Mouse (Mus musculus) spleen, postnatal 4 days (tissue): ENCODE measurements around the gene Lcn9.

Experiments used
- DNase-seq, 2 experiments: peaks; one replicate each; pipeline ENCODE4 v3.0.0; 2022; ENCODE audit warnings: low spot score in 2 of 2

Lcn9 gene

DNA sequence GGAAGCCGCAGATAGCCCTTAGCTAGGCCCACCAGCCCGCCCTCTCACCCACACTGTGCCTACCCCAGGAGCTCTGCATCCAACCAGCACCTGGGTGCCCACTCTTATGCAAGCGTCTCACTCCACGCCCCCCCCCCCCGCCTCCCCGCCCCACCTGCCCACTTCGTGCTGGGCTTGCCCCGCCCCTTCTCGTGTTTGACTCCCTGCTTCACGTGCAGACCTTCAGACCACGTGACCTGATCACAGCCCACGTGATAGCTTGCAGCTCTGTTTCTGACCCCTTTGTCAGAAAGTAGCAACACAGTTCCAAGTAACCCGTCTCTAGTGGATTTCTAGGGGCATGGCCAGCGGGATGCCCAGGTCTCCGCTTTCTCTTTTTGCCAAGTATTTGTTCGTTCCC is 24.3 kb downstream of the Lcn9 start, which contains the start of gene Sohlh1:
Gene Sohlh1, minus strand, starts transcription at position 23 of the 400 bp plus-strand sequence.
- DNase-seq = no peak

DNA sequence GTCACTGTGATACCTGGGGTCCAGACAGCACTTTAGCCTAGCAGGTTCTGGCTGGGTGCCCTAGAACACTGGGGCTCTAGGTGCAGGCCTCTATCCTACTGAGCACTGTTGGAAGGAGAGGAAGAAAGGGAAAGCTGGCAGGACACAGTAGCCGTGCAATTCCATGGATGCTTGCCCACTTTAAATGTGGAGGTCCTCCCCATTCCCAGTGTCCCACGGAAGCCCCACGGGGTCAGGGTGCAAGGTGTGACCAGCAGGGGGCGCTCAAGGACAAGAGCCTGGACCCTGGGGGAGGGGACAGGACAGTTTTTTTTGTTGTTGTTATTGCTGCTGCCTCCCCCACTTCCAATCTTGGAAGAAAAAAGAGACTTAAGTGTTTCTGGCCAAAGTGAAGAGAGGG is 27.4 kb downstream of the Lcn9 start:
- peak; percentile 56 to 88 for DNase-seq

DNA sequence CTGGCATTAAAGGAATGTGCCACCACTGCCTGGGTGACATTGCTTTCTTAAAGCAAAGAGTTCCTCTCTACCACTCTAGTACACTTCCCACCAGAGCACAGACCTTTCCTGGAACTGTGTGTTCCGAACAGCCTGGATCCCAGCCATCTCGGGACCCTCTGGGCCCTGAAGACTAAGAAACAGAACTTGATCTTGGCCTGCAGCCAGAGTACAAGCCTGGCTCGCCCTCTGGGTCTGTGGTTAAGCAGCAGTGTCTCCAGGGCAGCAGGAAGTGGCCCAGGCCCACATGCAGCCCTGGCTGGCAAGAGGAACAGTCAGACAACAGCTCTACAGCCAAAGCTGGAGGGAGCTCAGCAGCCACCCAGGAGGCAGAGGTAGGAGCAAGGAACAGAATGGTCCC is 29.7 kb downstream of the Lcn9 start:
- DNase-seq = peak in 1 of 2 experiments; percentile 24

GRCm38 (mm10) chr2:25853998-25854397 is 31.0 kb downstream of the Lcn9 start:
- DNase-seq = no peak

DNA sequence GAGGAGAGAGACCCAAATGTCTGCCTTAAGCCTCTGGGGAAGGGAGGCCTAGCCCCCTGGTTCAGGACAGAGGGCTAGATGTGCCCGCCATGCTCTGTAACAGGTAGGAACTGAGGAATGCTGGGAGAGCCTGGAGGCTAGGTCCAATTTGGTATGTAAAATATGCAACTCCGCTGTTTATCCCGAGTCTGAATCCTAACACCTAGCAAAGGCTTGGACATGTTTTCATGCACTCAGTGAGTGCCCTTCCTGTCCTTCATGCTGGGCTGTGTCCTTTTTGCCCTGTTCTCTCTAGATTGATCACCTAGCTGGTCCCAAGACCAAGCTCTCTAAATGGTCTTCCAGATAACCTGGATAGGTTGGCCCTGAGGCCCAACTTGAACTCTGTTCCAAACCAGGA is 36.9 kb downstream of the Lcn9 start:
- no peak for DNase-seq

- DNase-seq = no peak
Observed at GRCm38 (mm10) chr2:25862038-25862437, 39.1 kb downstream of the Lcn9 start.

DNA sequence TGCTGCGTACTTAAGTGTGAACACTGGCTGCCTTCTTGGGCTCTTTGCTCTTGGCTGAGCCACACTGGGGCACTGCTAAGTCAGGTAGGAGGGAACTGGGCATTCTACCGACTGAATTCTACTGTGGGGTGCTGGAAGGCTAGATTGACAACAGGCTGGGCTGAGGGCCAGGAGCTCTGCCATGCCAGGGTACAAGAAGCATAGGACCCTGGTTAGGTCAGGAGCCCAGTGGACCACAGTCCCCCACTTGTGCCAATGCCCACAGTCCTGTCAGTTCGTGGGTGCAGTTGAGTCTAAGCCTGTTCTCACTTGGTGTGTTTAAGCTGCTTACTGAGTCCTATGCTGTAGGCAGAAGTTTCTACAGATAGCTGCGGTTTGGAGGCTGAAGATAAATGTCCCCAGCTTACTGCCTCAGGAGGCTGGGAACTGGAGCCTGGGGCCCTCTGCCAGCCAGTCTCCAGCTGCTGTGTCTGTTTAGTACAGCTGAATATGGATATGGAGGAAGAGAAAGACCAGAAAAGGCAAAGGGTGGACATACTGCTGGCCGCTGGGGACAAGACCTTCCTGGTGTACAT is 39.8 kb downstream of the Lcn9 start:
- DNase-seq = no peak

DNA sequence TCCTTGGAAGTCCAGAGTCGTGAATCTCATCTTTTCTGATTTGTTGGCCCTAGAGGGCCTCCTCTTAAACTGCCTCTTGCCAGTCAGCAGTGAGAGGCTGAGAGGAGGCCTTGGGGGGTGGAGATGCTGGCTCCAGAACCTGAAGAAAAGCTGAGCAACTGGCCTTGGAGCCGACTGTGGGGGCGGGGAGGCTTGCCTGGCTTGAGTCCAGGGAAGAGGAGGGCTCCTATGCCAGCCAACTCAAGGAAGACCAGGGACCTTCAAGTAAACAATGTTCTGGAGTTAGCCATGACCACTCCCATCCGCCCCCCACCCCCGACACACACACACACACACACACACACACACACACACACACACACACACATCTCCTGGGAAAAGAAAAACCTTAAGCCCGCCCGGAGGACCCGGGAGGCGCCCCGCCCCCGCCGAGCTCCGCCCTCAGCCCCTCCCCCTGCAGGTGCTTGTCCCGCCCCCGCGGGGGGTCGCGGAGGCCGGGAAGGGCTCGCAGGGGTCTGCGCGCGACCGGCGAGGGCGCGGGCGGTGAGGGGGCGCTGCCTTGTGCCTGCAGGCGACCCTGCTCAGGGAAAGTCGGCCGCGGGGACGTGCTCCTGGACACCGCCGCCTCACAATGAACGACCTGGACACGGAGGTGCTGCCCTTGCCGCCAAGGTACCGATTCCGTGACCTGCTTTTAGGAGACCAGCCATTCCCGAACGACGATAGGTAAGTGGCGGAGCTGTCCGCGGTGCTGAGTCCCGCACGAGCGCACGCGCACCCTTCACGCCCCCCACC is 40.6 kb downstream of the Lcn9 start, which contains the start of gene Kcnt1:
Gene Kcnt1, plus strand, starts transcription at position 398 of the 795 bp plus-strand sequence.
- no peak for DNase-seq

- DNase-seq = no peak
Observed at GRCm38 (mm10) chr2:25864230-25864629, 41.3 kb downstream of the Lcn9 start.

DNA sequence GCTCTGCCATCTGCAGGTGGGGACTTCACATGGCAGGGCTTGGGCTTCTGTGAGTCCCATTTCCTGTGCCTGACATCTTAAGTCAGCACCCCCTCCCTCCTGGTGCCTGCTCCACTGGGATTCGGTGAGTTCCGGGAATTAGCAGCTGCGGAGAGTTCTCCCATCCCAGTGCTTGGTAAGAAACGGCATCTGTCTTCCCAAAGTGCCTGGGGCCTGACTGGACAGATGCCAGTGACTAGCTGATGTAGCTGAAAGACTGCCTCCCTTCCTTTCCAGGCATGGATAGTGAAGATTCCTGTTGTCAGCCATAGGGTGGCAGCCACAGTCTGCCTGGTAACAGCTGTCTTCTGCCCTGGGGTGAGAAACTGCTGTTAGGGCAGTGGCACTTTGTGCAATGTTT is 42.5 kb downstream of the Lcn9 start:
- no peak for DNase-seq

- DNase-seq = no peak
Observed at GRCm38 (mm10) chr2:25866656-25867055, 43.7 kb downstream of the Lcn9 start.
